Mouse (Mus musculus): ENCODE results near the gene Tepsin.

DNA sequence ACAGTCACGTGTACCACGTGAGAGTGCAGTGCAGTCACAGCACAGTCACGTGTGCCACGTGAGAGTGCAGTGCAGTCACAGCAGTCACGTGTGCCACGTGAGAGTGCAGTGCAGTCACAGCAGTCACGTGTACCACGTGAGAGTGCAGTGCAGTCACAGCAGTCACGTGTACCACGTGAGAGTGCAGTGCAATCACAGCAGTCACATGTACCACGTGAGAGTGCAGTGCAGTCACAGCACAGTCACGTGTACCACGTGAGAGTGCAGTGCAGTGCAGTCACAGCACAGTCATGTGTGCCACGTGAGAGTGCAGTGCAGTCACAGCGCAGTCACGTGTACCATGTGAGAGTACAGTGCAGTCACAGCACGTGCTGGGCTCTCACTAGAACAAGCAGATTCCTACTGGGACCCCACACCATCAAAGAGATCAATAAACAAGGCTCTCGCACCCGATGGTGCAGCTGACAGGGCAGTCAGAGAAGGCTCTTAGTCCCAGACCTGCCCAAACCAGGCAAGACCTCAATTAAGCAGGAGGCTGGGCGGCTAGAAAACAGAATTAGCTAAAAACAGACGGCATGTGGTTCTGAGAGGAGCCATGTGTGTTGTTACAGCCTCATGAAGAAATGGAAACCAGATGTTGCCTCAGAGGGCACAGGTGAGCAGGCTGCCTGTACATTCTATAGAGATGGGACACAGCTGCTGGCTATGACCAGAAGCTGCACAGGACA lies 16.1 kb upstream of the Tepsin start:
- TF ChIP-seq POLR2A (IDR thresholded peaks at IDR 0.05; ENCODE audit: insufficient read length, low read depth) = no peak
- TF ChIP-seq USF1 (IDR thresholded peaks at IDR 0.05; ENCODE audit: low read depth) = no peak
- TF ChIP-seq E2F4 (IDR thresholded peaks at IDR 0.05; ENCODE audit: insufficient read depth) = no peak
- peak in 1 of 3 experiments; percentile 24 for TF ChIP-seq MYOG (IDR thresholded peaks at IDR 0.05; ENCODE audit: control insufficient read depth in 1 of 3, insufficient read depth in 1 of 3, insufficient read length in 2 of 3, low read depth in 2 of 3)
- TF ChIP-seq SRF (IDR thresholded peaks at IDR 0.05; ENCODE audit: control insufficient read depth, insufficient read length, low read depth) = no peak
- no peak for TF ChIP-seq REST (IDR thresholded peaks at IDR 0.05; ENCODE audit: insufficient read depth, insufficient read length)
- no peak for TF ChIP-seq MAX (IDR thresholded peaks at IDR 0.05; ENCODE audit: low read depth)

Measured in myocyte (in vitro differentiated cells).